Mouse (Mus musculus) embryonic fibroblast, embryonic 13.5 days (primary cell): ENCODE measurements at regions not wholly inside any gene's neighbourhood (a gene's known extent, or its start where the extent isn't known, plus 50 kb on each side); places are given as distances from the start of the nearest gene placed in this dataset.

Experiments
- CTCF ChIP-seq: IDR thresholded peaks from 2 replicates; pipeline ENCODE4 v1.5.1; 2011; ENCODE audit warnings: mild to moderate bottlenecking, control low read depth, low read length, moderate library complexity, borderline replicate concordance; ENCODE audit not compliant: insufficient read depth
- POLR2A ChIP-seq: IDR thresholded peaks from 2 replicates; pipeline ENCODE4 v1.6.1; 2011; ENCODE audit warnings: low read depth, mild to moderate bottlenecking, control low read depth, low read length, moderate library complexity

GRCm38 (mm10) chr4:9094076-9094475 is 855.2 kb upstream of the Car8 start:
- TF ChIP-seq POLR2A: no peak
- no peak for TF ChIP-seq CTCF
